Mouse (Mus musculus): Measurements from ENCODE around the gene Usp28. TPM values are rescaled to one million over a fixed set of nuclear protein-coding genes. Genes with fewer than 3 reads are reported as not detected.

Usp28 gene
- polyA plus RNA-seq, 1 experiment, result 18.2 TPM

DNA sequence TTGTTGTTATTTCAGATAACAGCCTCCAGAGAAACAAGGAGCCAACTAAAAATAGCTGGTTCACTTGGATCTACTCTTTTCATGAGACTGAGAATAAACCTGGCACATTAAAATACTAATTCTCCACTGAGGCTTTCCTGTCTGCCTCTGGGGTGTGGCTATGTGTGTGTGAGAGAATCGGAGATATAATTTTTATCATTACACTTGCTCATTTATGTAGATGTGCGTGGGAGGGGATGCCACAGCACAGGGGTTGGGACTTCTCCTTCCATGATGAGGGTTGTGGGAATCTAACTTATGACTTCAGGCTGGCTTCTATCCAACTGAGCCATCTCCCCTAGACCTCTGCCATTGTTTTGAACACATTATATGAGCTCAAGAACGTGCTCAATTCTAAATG lies 4.4 kb upstream of the Usp28 start:
- Histone ChIP-seq H3K27ac (ENCODE audit: insufficient read depth, low read depth, low read length) (no peak overlapping the region), H3K4me1 (ENCODE audit: control insufficient read depth, insufficient read depth, low read length) (peaks cover 2% of the 10 kb centered on the region; the same call in 1 of the 2 replicates), H3K4me3 (ENCODE audit: insufficient read depth, low read length) (no peak overlapping the region)
- TF ChIP-seq POLR2A (IDR thresholded peaks at IDR 0.05; ENCODE audit: borderline replicate concordance, low read depth, low read length) (no peak), CTCF (IDR thresholded peaks at IDR 0.05; ENCODE audit: low read depth, low read length) (no peak)

DNA sequence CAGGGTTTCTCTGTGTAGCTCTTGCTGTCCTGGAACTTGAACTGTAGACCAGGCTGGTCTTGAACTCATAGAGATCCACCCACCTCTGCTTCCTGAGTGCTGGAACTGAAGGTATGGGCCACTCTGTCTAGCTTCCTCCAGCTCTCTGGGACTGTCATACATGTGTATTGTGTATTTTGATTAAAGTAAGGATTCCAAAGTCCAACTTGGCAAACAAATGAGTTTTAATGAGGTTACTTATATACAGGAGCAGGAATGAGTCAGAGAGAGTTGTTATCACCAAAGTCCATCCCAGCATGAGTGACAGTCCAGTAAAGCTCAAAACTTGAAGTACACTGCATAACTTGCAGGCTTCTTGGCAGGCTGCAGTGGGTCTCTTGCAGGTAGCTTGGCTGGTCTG lies 3.3 kb upstream of the Usp28 start:
- Histone ChIP-seq H3K27ac (ENCODE audit: insufficient read depth, low read depth, low read length) (no peak overlapping the region), H3K4me3 (ENCODE audit: insufficient read depth, low read length) (no peak overlapping the region), H3K4me1 (ENCODE audit: control insufficient read depth, insufficient read depth, low read length) (peaks cover 5% of the 10 kb centered on the region)
- TF ChIP-seq CTCF (IDR thresholded peaks at IDR 0.05; ENCODE audit: low read depth, low read length) (no peak), POLR2A (IDR thresholded peaks at IDR 0.05; ENCODE audit: borderline replicate concordance, low read depth, low read length) (no peak)

- H3K4me1 ChIP-seq (ENCODE audit: control insufficient read depth, insufficient read depth, low read length), result peaks cover 15% of the 10 kb centered on the region
These were observed 1.4 kb upstream of the Usp28 start for GRCm38 (mm10) chr9:48983801-48984200.

GRCm38 (mm10) chr9:48984320-48984844 lies 793 bp upstream of the Usp28 start:
- TF ChIP-seq CTCF (IDR thresholded peaks at IDR 0.05; ENCODE audit: low read depth, low read length) (no peak), POLR2A (IDR thresholded peaks at IDR 0.05; ENCODE audit: borderline replicate concordance, low read depth, low read length) (no peak)
- peaks cover 15% of the 10 kb centered on the region for H3K4me1 ChIP-seq (ENCODE audit: control insufficient read depth, insufficient read depth, low read length)

More at GRCm38 (mm10) chr9:48983801-48984200, 1.4 kb upstream of the Usp28 start:
- Histone ChIP-seq H3K4me3 (ENCODE audit: insufficient read depth, low read length) (peak overlapping the region; percentile 63), H3K27ac (ENCODE audit: insufficient read depth, low read depth, low read length) (peak overlapping the region; percentile 87; the same call in 1 of the 2 replicates)

GRCm38 (mm10) chr9:48985708-48986088 lies 523 bp downstream of the Usp28 start:
- TF ChIP-seq CTCF (IDR thresholded peaks at IDR 0.05; ENCODE audit: low read depth, low read length) (no peak), POLR2A (IDR thresholded peaks at IDR 0.05; ENCODE audit: borderline replicate concordance, low read depth, low read length) (no peak)
- Histone ChIP-seq H3K4me3 (ENCODE audit: insufficient read depth, low read length) (peak overlapping the region; percentile 81), H3K27ac (ENCODE audit: insufficient read depth, low read depth, low read length) (peak overlapping the region; percentile 31), H3K4me1 (ENCODE audit: control insufficient read depth, insufficient read depth, low read length) (peaks cover 15% of the 10 kb centered on the region)

More at GRCm38 (mm10) chr9:48984320-48984844, 793 bp upstream of the Usp28 start:
- H3K27ac ChIP-seq (ENCODE audit: insufficient read depth, low read depth, low read length), result peak overlapping the region; percentile 87
- H3K4me3 ChIP-seq (ENCODE audit: insufficient read depth, low read length), result peak overlapping the region; percentile 63

GRCm38 (mm10) chr9:48986616-48987141 lies 1.5 kb downstream of the Usp28 start:
- peaks cover 15% of the 10 kb centered on the region for H3K4me1 ChIP-seq (ENCODE audit: control insufficient read depth, insufficient read depth, low read length)
- H3K4me3 ChIP-seq (ENCODE audit: insufficient read depth, low read length), result no peak overlapping the region
- no peak overlapping the region for H3K27ac ChIP-seq (ENCODE audit: insufficient read depth, low read depth, low read length)
- TF ChIP-seq POLR2A (IDR thresholded peaks at IDR 0.05; ENCODE audit: borderline replicate concordance, low read depth, low read length) (no peak), CTCF (IDR thresholded peaks at IDR 0.05; ENCODE audit: low read depth, low read length) (no peak)

DNA sequence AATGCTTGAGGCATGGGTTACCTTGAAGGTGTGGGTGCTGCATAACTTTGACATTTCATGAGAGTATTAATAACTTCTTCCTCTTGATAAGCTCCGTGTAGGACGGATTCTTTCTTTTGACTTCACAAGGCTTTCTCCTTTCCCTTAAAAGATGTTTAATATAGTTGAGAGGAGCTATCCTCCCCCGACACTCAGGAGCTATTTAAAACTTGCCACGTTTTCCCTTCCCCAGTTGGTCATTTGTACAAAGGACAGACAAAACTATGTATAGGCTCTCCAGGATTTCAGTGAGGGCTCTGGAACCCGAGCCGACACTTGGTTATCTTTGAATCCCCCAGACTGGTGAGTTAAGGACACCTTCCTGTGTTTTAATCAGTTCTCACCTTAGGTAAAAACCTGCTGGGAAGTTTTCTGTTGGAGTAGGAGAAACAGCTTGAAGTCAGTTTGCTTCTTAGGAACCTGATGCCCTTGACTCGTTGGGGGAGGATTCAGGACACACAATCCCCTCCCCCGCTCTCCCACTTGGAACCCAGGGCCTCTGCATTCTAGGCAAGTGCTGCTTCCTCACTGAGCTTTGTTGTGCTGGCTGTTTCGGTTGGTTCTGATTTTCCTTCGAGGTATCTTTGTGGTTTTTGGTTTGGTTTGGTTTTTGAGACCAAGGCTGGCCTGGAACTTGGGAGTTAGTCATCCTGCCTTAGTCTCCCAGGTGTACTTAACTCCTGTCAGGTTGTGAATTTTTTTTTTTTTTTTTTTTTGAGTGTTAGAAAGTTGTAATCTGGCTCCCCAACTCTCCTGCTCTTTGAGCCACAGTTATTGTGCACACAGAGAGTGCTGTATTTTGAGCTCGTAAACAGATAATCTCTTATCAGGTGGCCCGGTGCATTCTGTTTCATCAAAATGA lies 2.3 kb downstream of the Usp28 start:
- H3K27ac ChIP-seq (ENCODE audit: insufficient read depth, low read depth, low read length), result no peak overlapping the region
- TF ChIP-seq CTCF (IDR thresholded peaks at IDR 0.05; ENCODE audit: low read depth, low read length), result no peak
- no peak for TF ChIP-seq POLR2A (IDR thresholded peaks at IDR 0.05; ENCODE audit: borderline replicate concordance, low read depth, low read length)
- H3K4me3 ChIP-seq (ENCODE audit: insufficient read depth, low read length), result no peak overlapping the region
- peaks cover 15% of the 10 kb centered on the region for H3K4me1 ChIP-seq (ENCODE audit: control insufficient read depth, insufficient read depth, low read length)

DNA sequence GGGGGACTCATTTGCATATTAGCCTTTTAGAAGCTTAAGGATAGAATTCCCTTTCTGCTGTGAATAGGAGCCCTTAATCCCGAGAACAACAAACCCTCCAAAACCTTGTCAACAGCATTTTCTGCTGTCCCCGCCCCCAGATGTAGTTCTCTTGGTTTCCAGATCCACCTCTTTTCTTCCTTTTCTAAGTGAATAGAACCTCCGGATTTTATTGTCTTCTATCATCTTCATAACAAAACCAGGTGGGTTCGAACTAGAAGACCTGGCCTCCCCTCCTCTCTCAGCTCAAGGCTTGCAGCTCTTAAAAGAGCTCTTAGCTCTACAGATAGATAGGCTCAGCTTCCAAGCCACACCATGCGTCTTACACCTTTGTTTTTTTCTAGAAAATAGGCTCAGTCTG lies 6.5 kb downstream of the Usp28 start:
- Histone ChIP-seq H3K4me3 (ENCODE audit: insufficient read depth, low read length) (no peak overlapping the region), H3K27ac (ENCODE audit: insufficient read depth, low read depth, low read length) (no peak overlapping the region), H3K4me1 (ENCODE audit: control insufficient read depth, insufficient read depth, low read length) (peaks cover 12% of the 10 kb centered on the region)
- TF ChIP-seq POLR2A (IDR thresholded peaks at IDR 0.05; ENCODE audit: borderline replicate concordance, low read depth, low read length), result no peak
- TF ChIP-seq CTCF (IDR thresholded peaks at IDR 0.05; ENCODE audit: low read depth, low read length), result no peak

DNA sequence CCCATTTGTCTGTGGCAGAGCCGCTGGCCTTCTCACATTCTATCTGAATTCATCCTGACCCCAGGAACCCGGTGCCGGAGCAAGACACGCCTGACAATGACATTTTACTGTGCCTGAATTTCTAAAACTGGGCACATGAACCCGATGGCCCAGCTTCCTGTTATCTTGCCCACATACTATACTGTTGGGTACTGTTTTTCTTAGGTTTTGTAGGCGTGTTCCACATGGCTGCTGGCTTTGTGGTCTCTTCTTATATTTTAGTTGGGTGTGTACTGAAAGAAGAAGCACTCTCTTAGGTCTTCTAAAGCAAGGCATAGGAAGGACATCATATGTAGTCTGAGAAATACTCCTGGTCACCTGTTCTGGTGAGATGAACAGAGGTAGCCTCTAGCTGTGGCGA lies 9.6 kb downstream of the Usp28 start:
- H3K27ac ChIP-seq (ENCODE audit: insufficient read depth, low read depth, low read length), result no peak overlapping the region
- TF ChIP-seq POLR2A (IDR thresholded peaks at IDR 0.05; ENCODE audit: borderline replicate concordance, low read depth, low read length) (no peak), CTCF (IDR thresholded peaks at IDR 0.05; ENCODE audit: low read depth, low read length) (no peak)
- H3K4me3 ChIP-seq (ENCODE audit: insufficient read depth, low read length), result no peak overlapping the region
- H3K4me1 ChIP-seq (ENCODE audit: control insufficient read depth, insufficient read depth, low read length), result no peaks in the 10 kb centered on the region

DNA sequence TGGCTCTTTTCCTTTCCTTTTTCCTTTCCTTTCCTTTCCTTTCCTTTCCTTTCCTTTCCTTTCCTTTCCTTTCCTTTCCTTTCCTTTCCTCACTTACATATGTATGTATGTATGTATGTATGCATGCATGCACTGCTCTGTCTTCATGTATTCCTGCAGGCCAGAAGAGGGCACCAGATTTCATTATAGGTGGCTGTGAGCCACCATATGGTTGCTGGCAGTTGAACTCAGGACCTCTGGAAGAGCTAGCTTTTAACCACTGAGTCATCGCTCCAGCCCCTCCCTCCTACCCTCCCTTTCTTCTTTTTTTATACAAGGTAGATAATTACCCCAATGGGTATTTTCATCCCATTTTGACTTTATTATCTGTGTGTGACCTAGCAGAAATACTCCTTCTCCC lies 10.6 kb downstream of the Usp28 start:
- TF ChIP-seq CTCF (IDR thresholded peaks at IDR 0.05; ENCODE audit: low read depth, low read length) (no peak), POLR2A (IDR thresholded peaks at IDR 0.05; ENCODE audit: borderline replicate concordance, low read depth, low read length) (no peak)
- H3K4me3 ChIP-seq (ENCODE audit: insufficient read depth, low read length), result no peak overlapping the region
- H3K4me1 ChIP-seq (ENCODE audit: control insufficient read depth, insufficient read depth, low read length), result no peaks in the 10 kb centered on the region
- H3K27ac ChIP-seq (ENCODE audit: insufficient read depth, low read depth, low read length), result no peak overlapping the region

Measured in bone marrow macrophage, adult 2 months (primary cell).